Mouse (Mus musculus): ENCODE measurements at regions not wholly inside any gene's neighbourhood (a gene's known extent, or its start where the extent isn't known, plus 50 kb on each side); places are given as distances from the start of the nearest gene placed in this dataset.

- no peak for DNase-seq (ENCODE audit: low spot score in 2 of 2)
Measured at GRCm38 (mm10) chr12:48705963-48706362, 676.5 kb upstream of the Foxg1 start.

- no peak for DNase-seq (ENCODE audit: low spot score in 2 of 2)
Measured at GRCm38 (mm10) chr12:48713646-48714045, 668.8 kb upstream of the Foxg1 start.

- DNase-seq (ENCODE audit: low spot score in 2 of 2), result no peak
Measured at GRCm38 (mm10) chr12:48729851-48730250, 652.6 kb upstream of the Foxg1 start.

- DNase-seq (ENCODE audit: low spot score in 2 of 2), result no peak
Measured at GRCm38 (mm10) chr12:48758805-48759396, 623.6 kb upstream of the Foxg1 start.

All from urinary bladder, adult 18-20 months (tissue).